Mouse (Mus musculus): Measurements from ENCODE around the gene Gm44790.
A peak's percentile ranks its signal among the peaks of the same experiment; 100 is the strongest.
"Not testable (repeated sequence)": the region's sequence is repeated elsewhere in the genome, so short reads cannot be mapped to it uniquely, and the experiment has no call there.

The Gm44790 gene

GRCm38 (mm10) chr6:86474646-86475181 lies 48.3 kb downstream of the Gm44790 start:
- no peak for DNase-seq

- DNase-seq, result no peak
Observed at GRCm38 (mm10) chr6:86475462-86476167, 49.2 kb downstream of the Gm44790 start.

DNA sequence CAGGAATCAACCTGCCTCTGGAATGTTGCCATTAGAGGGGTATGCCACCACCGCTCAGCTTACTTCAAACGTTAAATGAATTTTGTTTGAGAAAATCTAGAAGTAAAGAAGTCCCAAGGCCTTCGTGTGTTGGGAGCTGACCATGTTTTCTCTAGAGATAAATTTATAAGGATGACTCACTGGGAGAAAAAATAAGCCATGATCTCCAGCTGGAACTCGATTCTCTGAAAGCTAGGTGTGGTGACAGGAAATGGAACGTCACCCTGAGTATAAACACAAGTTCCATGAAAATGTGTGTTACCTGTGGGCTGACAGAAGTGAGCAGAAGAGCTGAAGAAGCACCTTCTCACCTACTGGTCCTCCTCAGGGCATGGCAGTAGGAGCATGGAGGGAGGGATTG lies 50.5 kb downstream of the Gm44790 start:
- no peak for DNase-seq

GRCm38 (mm10) chr6:86479311-86479710 lies 52.9 kb downstream of the Gm44790 start:
- peak; percentile 62 to 67 for DNase-seq

- no peak for DNase-seq
Observed at GRCm38 (mm10) chr6:86479816-86480188, 53.3 kb downstream of the Gm44790 start.

DNA sequence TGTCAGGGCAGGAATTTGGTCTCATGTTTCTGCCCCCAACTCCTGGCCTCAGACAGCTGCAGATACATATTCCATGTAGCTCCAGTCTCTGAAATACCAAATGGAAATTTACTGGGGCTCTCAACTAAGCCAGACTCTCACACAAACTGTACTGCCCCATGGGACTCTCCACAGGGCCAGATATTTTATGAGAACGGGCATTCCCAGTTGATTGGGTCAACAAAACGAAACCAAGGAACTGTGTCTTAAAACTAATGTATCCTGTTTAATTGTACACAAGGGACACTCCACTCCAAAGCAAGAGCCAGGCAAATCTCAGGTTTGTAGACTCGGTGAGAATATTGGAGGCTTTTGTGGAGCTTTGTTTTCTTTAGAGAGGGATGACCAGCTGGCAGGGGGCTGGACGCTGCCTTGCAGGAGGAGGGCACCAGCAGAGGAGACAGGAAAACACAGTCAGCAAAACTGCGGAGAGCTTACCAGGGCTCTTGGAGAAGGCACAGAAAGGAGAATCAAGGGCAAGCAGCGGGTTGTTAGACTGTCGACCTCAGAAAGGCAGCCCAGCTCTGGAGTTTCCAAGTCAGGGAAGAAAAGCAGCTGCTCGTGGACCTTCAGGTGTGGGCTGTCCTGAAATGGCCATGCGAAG lies 53.9 kb downstream of the Gm44790 start:
- peak; percentile 62 to 75 for DNase-seq

- DNase-seq, result no peak
Observed at GRCm38 (mm10) chr6:86481871-86482270, 55.4 kb downstream of the Gm44790 start.

DNA sequence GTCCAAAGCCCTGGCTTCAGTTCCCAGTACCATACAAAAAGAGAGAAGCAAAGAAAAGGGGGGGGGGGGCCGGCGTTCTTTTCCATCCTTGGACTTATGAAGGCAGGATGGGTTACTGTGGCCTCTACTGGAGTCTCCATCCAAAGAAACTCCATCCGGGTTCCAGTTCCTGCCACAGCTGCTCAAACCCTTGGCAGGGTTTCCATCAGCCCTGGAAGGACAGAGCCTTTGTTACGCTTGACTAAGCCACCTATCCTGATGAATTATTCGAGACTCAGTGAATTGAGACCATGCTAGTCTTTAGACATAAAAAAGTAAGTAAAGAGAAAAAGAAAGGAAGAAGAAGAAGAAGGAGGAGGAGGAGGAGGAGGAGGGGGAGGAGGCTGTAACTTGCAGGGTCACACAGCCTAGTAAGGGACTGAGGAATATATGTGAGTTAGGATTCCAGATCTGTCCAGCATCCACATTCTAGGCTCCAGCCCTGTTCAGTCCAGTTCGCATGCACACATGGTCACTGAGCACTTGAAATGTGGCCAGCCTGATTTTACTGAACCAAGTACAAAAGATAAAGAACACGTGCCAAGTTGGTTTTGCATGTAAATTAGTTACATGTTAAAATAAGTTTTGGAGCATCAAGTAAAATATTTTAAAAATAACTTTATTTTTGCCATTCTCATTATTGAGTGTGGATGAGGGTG lies 59.6 kb downstream of the Gm44790 start:
- DNase-seq, result peak; percentile 60 to 63

GRCm38 (mm10) chr6:86487358-86488148 lies 61.1 kb downstream of the Gm44790 start:
- peak; percentile 59 to 67 for DNase-seq

DNA sequence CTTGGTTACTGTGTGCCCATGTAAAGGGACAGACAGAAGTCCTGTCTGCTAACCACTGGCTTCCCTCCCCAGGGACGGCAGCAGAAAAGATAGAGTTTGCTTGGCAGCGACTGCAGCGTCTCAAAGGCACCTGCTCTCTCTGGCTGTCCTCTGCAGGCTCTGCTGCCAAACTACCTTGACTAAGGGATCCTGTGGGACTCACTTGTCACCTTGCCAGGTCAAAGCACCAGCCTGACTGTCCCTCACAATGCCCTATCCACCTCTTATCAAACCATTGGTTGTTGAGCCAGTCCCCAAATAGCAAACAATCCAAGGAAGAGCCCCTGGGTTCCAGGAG lies 61.7 kb downstream of the Gm44790 start:
- DNase-seq, result no peak

DNA sequence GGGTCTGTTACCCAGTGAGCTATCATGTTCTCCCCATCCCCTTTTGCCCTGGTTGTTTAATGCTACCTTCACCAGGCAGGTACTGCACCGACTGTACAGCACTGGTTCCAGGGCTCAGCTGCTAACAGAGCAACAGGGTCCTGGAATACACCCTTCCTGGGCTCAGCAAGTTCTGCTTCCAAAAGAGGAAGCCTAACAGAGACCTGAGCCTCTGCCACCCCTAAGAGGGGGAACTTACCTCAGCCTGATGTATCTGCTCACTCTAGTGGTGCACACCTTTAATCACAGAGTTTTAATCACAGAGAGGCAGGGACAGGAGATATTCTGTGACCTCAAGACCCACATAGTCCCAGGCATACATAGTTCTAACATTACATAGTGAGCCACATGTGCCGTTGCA lies 63.5 kb downstream of the Gm44790 start:
- no peak for DNase-seq

GRCm38 (mm10) chr6:86490413-86490812 lies 64.0 kb downstream of the Gm44790 start:
- not testable (repeated sequence) for DNase-seq

GRCm38 (mm10) chr6:86493469-86494263 lies 67.2 kb downstream of the Gm44790 start:
- DNase-seq, result no peak

GRCm38 (mm10) chr6:86494767-86495166 lies 68.3 kb downstream of the Gm44790 start:
- DNase-seq, result no peak
